Mouse (Mus musculus): ENCODE results near the gene Rpl28.

Gene Rpl28

GRCm38 (mm10) chr7:4836351-4836792, 43.7 kb downstream of the Rpl28 start:
- peak; percentile 82 for DNase-seq

GRCm38 (mm10) chr7:4837639-4838038, 45.0 kb downstream of the Rpl28 start:
- DNase-seq, result peak; percentile 28

GRCm38 (mm10) chr7:4842077-4842476, 49.4 kb downstream of the Rpl28 start:
- no peak for DNase-seq

GRCm38 (mm10) chr7:4842634-4843131, 50.0 kb downstream of the Rpl28 start:
- DNase-seq, result no peak

- DNase-seq, result peak; percentile 37
These were observed 51.0 kb downstream of the Rpl28 start for GRCm38 (mm10) chr7:4843604-4844244.

- DNase-seq, result no peak
These were observed 51.7 kb downstream of the Rpl28 start, which contains the start of gene Shisa7 for GRCm38 (mm10) chr7:4844245-4844916. Gene Shisa7 (minus strand): TSS chr7:4844696.

Measured in cerebellum, adult 11 months (tissue).